Mouse (Mus musculus) testis, adult 2 months (tissue): Measurements from ENCODE around the gene Atg2b. TPM values are rescaled to one million over a fixed set of nuclear protein-coding genes. Genes with fewer than 3 reads are reported as not detected.
A peak's percentile ranks its signal among the peaks of the same experiment; 100 is the strongest.

ENCODE experiments used
- H3K27ac ChIP-seq: fragments of 200-500 bp; 2 replicates; pipeline ENCODE4 v1.5.1; 2012; ENCODE audit warnings: low read depth, low read length; ENCODE audit not compliant: control insufficient read depth, insufficient read depth
- H3K27me3 ChIP-seq: fragments of 200-500 bp; 2 replicates; pipeline ENCODE4 v1.6.1; 2012; ENCODE audit warnings: mild to moderate bottlenecking, low read length, moderate library complexity; ENCODE audit not compliant: control insufficient read depth, insufficient read depth
- H3K36me3 ChIP-seq: fragments of 200-500 bp; 2 replicates; pipeline ENCODE4 v1.6.1; 2012; ENCODE audit warnings: mild to moderate bottlenecking, low read length; ENCODE audit not compliant: control insufficient read depth, insufficient read depth
- H3K4me1 ChIP-seq: fragments of 200-500 bp; 2 replicates; pipeline ENCODE4 v1.6.1; 2012; ENCODE audit warnings: low read length; ENCODE audit not compliant: control insufficient read depth, insufficient read depth
- H3K4me3 ChIP-seq: fragments of 200-500 bp; 2 replicates; pipeline ENCODE4 v1.5.1; 2012; ENCODE audit warnings: low read depth, mild to moderate bottlenecking, low read length, moderate library complexity, mixed read lengths; ENCODE audit not compliant: control insufficient read depth
- CTCF ChIP-seq: fragments of 200-500 bp; IDR thresholded peaks from 2 replicates; pipeline ENCODE4 v1.5.1; 2012; ENCODE audit warnings: low read depth, mild to moderate bottlenecking, inconsistent platforms, low read length, moderate library complexity; ENCODE audit not compliant: control insufficient read depth, insufficient read depth, insufficient replicate concordance
- POLR2A ChIP-seq: fragments of 200-500 bp; IDR thresholded peaks from 2 replicates; pipeline ENCODE4 v1.6.1; 2012; ENCODE audit warnings: low read depth, mild to moderate bottlenecking, inconsistent platforms, low read length, moderate library complexity; ENCODE audit not compliant: control insufficient read depth
- polyA plus RNA-seq: library from polyadenylated mRNA; depleted of rRNA; stranded (reverse); fragments of >200 nt; gene quantifications from 2 replicates; pipeline ENCODE4 v1.2.3, GENCODE M21; 2012

Atg2b gene
- polyA plus RNA-seq, 1 experiment, result 23.2 TPM

- H3K27ac ChIP-seq, result no peak overlapping the region
- no peaks in the 10 kb centered on the region for H3K36me3 ChIP-seq
- H3K27me3 ChIP-seq, result no peaks in the 10 kb centered on the region
- no peaks in the 10 kb centered on the region; the same call in 1 of the 2 replicates for H3K4me1 ChIP-seq
- TF ChIP-seq POLR2A, result no peak
- peak; percentile 28; the same call in 1 of the 2 replicates for TF ChIP-seq CTCF
- no peak overlapping the region for H3K4me3 ChIP-seq
Observed at GRCm38 (mm10) chr12:105722657-105723056, 37.6 kb upstream of the Atg2b start.

DNA sequence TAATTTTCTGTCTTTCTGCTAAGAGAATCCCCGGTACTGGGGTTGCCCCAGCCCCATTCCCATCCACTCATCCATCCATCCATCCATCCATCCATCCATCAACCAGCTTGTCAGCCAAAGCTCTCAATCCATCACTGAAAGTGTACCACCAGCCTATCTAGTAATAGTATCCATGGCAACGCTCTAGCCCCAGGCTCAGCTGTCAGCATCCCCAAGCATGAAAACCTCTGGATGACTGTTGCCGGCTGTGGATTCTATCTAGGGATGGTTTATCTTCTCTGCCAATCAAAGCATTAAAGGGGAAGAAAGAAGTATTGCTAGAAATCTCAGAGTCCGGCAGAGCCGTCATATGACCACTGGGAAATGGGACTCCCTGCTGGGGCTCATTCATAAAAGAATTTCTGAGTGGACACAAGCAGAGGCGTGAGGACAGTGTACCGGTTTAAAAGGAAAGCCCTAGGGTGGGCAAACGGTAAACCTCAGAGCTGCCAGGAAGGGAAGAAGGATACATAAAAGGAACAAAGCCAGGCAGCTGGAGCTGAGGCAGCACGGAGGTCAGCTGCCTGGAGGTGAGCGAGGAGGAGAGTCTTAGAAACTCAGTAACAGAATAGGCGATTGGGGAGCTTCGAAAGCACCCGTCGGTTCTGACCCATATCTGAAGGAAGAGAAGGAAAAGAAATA, 36.6 kb upstream of the Atg2b start:
- Histone ChIP-seq H3K36me3 (no peaks in the 10 kb centered on the region), H3K4me3 (no peak overlapping the region), H3K27ac (no peak overlapping the region), H3K4me1 (no peaks in the 10 kb centered on the region; the same call in 1 of the 2 replicates), H3K27me3 (no peaks in the 10 kb centered on the region)
- TF ChIP-seq POLR2A (no peak), CTCF (no peak)

DNA sequence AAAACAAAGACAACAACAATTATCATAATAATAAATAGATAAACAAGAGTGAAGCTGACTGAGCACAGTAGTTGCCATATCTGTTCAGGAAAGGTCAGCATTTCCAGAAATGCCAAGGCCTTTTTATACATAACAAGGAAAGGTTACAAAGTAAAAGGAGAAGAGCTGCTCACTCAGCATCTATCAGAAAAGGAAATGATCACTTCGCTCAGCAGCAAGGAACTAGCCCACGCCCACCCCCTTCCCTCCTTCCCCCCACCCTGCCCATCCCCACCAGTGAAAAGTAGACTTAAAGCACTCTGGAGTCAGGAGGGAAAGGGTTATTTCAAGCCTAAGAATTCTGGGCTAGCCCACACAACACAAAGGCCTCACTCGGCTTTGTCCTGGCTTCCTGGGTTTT, 35.2 kb upstream of the Atg2b start:
- no peaks in the 10 kb centered on the region; the same call in 1 of the 2 replicates for H3K4me1 ChIP-seq
- TF ChIP-seq CTCF (no peak), POLR2A (no peak)
- H3K4me3 ChIP-seq, result no peak overlapping the region
- no peak overlapping the region for H3K27ac ChIP-seq
- no peaks in the 10 kb centered on the region for H3K27me3 ChIP-seq
- H3K36me3 ChIP-seq, result no peaks in the 10 kb centered on the region

GRCm38 (mm10) chr12:105718616-105719015, 33.6 kb upstream of the Atg2b start:
- H3K4me3 ChIP-seq, result no peak overlapping the region
- no peaks in the 10 kb centered on the region; the same call in 1 of the 2 replicates for H3K4me1 ChIP-seq
- H3K27me3 ChIP-seq, result no peaks in the 10 kb centered on the region
- TF ChIP-seq CTCF (no peak), POLR2A (no peak)
- H3K36me3 ChIP-seq, result no peaks in the 10 kb centered on the region
- no peak overlapping the region for H3K27ac ChIP-seq

DNA sequence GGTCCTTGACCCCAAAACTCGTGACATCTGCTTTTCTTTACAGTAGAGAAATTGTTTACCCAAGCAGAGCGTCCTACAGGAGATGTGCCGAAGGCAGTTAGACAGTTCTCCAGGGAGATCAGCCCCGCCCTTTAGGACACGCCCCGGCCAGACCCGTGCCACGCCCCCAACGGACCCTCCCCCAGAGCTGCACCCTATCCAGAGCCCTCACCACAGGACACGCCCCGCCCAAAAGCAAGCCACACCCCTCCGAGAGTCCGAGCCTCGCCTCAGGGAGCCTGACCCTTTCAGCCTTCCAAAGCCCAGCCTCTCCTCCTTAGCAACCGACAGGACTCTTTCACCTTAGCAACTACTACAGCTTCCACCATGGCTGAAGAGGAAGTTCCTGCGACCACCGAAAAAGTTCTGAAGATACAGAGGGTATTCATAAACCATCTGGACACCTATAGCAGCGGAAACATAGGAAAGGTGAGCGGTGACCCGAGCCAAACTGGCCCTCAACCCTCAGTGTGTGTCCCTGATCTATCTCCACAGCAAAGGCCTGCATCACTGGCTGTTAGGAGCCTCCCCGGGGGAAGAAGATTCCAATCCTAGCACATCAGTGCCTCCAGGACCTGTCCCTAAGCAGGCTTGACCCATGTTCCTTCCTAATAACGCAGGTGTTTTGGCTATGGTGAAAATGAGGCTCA, 20.9 kb upstream of the Atg2b start, which contains the start of gene Ak7:
Ak7 (plus strand) TSS at position 178 of the 689 bp plus-strand sequence.
- TF ChIP-seq CTCF (no peak), POLR2A (0 out of 2 replicates have a peak, but pooled peaks have one; percentile 43)
- Histone ChIP-seq H3K36me3 (no peaks in the 10 kb centered on the region; the same call in 1 of the 2 replicates), H3K4me3 (peak within 1 kb of the TSS; percentile 94), H3K27me3 (no peaks in the 10 kb centered on the region), H3K4me1 (peaks cover 11% of the 10 kb centered on the region), H3K27ac (peak within 1 kb of the TSS; percentile 99)

DNA sequence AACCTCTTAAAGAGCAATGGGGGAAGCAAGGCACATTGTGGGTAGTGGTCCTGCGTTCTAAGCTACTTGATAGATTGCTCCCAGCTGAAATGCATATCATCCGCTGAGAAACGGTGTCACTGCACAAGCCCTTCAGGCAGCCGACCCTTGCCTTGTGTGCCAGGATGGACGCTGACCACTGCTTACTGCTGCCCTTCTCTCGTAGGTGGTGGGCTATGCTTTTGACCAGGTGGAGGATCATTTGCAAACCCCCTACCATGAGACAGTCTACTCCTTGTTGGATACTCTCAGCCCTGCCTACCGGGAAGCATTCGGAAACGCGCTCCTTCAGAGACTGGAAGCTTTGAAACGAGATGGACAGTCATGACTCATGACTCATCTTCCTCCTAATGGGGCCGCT, 15.4 kb upstream of the Atg2b start:
- H3K27me3 ChIP-seq, result no peaks in the 10 kb centered on the region
- no peak overlapping the region for H3K27ac ChIP-seq
- H3K36me3 ChIP-seq, result no peaks in the 10 kb centered on the region
- TF ChIP-seq POLR2A (no peak), CTCF (no peak)
- no peak overlapping the region for H3K4me3 ChIP-seq
- H3K4me1 ChIP-seq, result peaks cover 6% of the 10 kb centered on the region

DNA sequence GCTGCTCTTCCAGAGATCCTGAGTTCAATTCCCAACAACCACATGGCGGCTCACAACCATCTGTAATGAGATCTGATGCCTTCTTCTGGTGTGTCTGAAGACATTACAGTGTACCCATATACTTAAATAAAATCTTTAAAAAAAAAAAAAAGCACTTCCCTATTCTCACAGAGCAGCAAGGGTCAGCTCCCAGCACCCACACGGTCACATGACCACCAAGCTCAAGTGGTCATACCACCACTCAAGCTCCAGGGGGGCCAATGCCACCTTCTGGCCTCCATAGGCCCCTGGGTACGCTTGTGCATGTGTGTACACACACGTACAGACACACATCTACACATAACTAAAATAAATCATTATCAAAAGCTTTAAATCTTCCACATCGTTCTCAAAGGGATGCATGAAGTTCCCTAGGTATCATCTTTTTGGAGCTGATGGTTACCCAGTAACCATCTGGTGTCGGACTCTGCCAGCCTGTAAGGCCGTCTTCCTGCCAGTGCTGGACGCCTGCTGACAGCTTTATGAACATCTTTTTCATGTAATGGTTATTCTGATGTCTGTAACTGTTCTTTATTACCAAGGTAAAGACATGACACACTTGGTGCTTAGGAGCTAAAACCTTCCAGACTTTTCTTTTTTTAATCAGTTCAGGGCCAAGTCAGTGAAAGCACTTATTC, 12.2 kb upstream of the Atg2b start:
- TF ChIP-seq POLR2A (no peak), CTCF (no peak)
- Histone ChIP-seq H3K27ac (no peak overlapping the region), H3K36me3 (no peaks in the 10 kb centered on the region), H3K27me3 (no peaks in the 10 kb centered on the region), H3K4me3 (no peak overlapping the region), H3K4me1 (no peaks in the 10 kb centered on the region)
